Mouse (Mus musculus) testis, adult 2 months (tissue): ENCODE data around the gene Park7. TPM values are rescaled to one million over a fixed set of nuclear protein-coding genes. Genes with fewer than 3 reads are reported as not detected.

Experiments
- H3K27ac ChIP-seq: fragments of 200-500 bp; 2 replicates; pipeline ENCODE4 v1.5.1; 2012; ENCODE audit warnings: low read depth, low read length; ENCODE audit not compliant: control insufficient read depth, insufficient read depth
- H3K27me3 ChIP-seq: fragments of 200-500 bp; 2 replicates; pipeline ENCODE4 v1.6.1; 2012; ENCODE audit warnings: mild to moderate bottlenecking, low read length, moderate library complexity; ENCODE audit not compliant: control insufficient read depth, insufficient read depth
- H3K36me3 ChIP-seq: fragments of 200-500 bp; 2 replicates; pipeline ENCODE4 v1.6.1; 2012; ENCODE audit warnings: mild to moderate bottlenecking, low read length; ENCODE audit not compliant: control insufficient read depth, insufficient read depth
- H3K4me1 ChIP-seq: fragments of 200-500 bp; 2 replicates; pipeline ENCODE4 v1.6.1; 2012; ENCODE audit warnings: low read length; ENCODE audit not compliant: control insufficient read depth, insufficient read depth
- H3K4me3 ChIP-seq: fragments of 200-500 bp; 2 replicates; pipeline ENCODE4 v1.5.1; 2012; ENCODE audit warnings: low read depth, mild to moderate bottlenecking, low read length, moderate library complexity, mixed read lengths; ENCODE audit not compliant: control insufficient read depth
- CTCF ChIP-seq: fragments of 200-500 bp; IDR thresholded peaks from 2 replicates; pipeline ENCODE4 v1.5.1; 2012; ENCODE audit warnings: low read depth, mild to moderate bottlenecking, inconsistent platforms, low read length, moderate library complexity; ENCODE audit not compliant: control insufficient read depth, insufficient read depth, insufficient replicate concordance
- POLR2A ChIP-seq: fragments of 200-500 bp; IDR thresholded peaks from 2 replicates; pipeline ENCODE4 v1.6.1; 2012; ENCODE audit warnings: low read depth, mild to moderate bottlenecking, inconsistent platforms, low read length, moderate library complexity; ENCODE audit not compliant: control insufficient read depth
- polyA plus RNA-seq: library from polyadenylated mRNA; depleted of rRNA; stranded (reverse); fragments of >200 nt; gene quantifications from 2 replicates; pipeline ENCODE4 v1.2.3, GENCODE M21; 2012

The Park7 gene
- polyA plus RNA-seq, 1 experiment: 88.1 TPM

GRCm38 (mm10) chr4:150866069-150866468, 48.2 kb downstream of the Park7 start:
- Histone ChIP-seq H3K27me3 (no peaks in the 10 kb centered on the region), H3K4me1 (peaks cover 7% of the 10 kb centered on the region), H3K27ac (no peak overlapping the region), H3K4me3 (no peak overlapping the region), H3K36me3 (peaks cover 2% of the 10 kb centered on the region)
- no peak for TF ChIP-seq CTCF
- no peak for TF ChIP-seq POLR2A

- H3K27ac ChIP-seq: no peak overlapping the region
- no peaks in the 10 kb centered on the region for H3K27me3 ChIP-seq
- no peak overlapping the region for H3K4me3 ChIP-seq
- H3K4me1 ChIP-seq: peaks cover 5% of the 10 kb centered on the region
- no peak for TF ChIP-seq CTCF
- no peak for TF ChIP-seq POLR2A
- H3K36me3 ChIP-seq: peaks cover 2% of the 10 kb centered on the region
These were observed 48.9 kb downstream of the Park7 start for GRCm38 (mm10) chr4:150865371-150865770.

- no peak for TF ChIP-seq CTCF
- no peak for TF ChIP-seq POLR2A
- Histone ChIP-seq H3K4me1 (peaks cover 2% of the 10 kb centered on the region; the same call in 1 of the 2 replicates), H3K27me3 (no peaks in the 10 kb centered on the region), H3K36me3 (peaks cover 2% of the 10 kb centered on the region), H3K4me3 (no peak overlapping the region), H3K27ac (no peak overlapping the region)
These were observed 51.4 kb downstream of the Park7 start for GRCm38 (mm10) chr4:150862626-150863375.

GRCm38 (mm10) chr4:150861161-150861560, 53.1 kb downstream of the Park7 start:
- peaks cover 2% of the 10 kb centered on the region; the same call in 1 of the 2 replicates for H3K4me1 ChIP-seq
- H3K4me3 ChIP-seq: no peak overlapping the region
- H3K36me3 ChIP-seq: no peaks in the 10 kb centered on the region
- no peak overlapping the region; the same call in 1 of the 2 replicates for H3K27ac ChIP-seq
- H3K27me3 ChIP-seq: no peaks in the 10 kb centered on the region
- TF ChIP-seq CTCF: no peak
- TF ChIP-seq POLR2A: no peak

- H3K4me1 ChIP-seq: peaks cover 2% of the 10 kb centered on the region; the same call in 1 of the 2 replicates
- no peak overlapping the region for H3K4me3 ChIP-seq
- H3K27me3 ChIP-seq: no peaks in the 10 kb centered on the region
- no peak overlapping the region for H3K27ac ChIP-seq
- TF ChIP-seq POLR2A (no peak), CTCF (no peak)
- H3K36me3 ChIP-seq: no peaks in the 10 kb centered on the region
These were observed 53.7 kb downstream of the Park7 start for GRCm38 (mm10) chr4:150860526-150860925.

- H3K27me3 ChIP-seq: no peaks in the 10 kb centered on the region
- peak overlapping the region; percentile 63; the same call in 1 of the 2 replicates for H3K27ac ChIP-seq
- no peaks in the 10 kb centered on the region for H3K36me3 ChIP-seq
- H3K4me1 ChIP-seq: peaks cover 8% of the 10 kb centered on the region
- peak overlapping the region; percentile 95 for H3K4me3 ChIP-seq
- no peak for TF ChIP-seq CTCF
- TF ChIP-seq POLR2A: no peak
These were observed 58.9 kb downstream of the Park7 start for GRCm38 (mm10) chr4:150855346-150855745.

- peaks cover 8% of the 10 kb centered on the region for H3K4me1 ChIP-seq
- H3K27ac ChIP-seq: peak overlapping the region; percentile 67
- H3K27me3 ChIP-seq: no peaks in the 10 kb centered on the region
- H3K36me3 ChIP-seq: no peaks in the 10 kb centered on the region
- peak overlapping the region; percentile 95 for H3K4me3 ChIP-seq
- TF ChIP-seq CTCF (no peak), POLR2A (peak; percentile 100)
These were observed 59.4 kb downstream of the Park7 start for GRCm38 (mm10) chr4:150854839-150855246.
